Mouse (Mus musculus): ENCODE measurements around the gene Klf11.
"Not testable (repeated sequence)": the region's sequence is repeated elsewhere in the genome, so short reads cannot be mapped to it uniquely, and the experiment has no call there.

Klf11 gene

GRCm38 (mm10) chr12:24654065-24654862 lies 3.2 kb downstream of the Klf11 start:
- no peak for DNase-seq

- peak in 1 of 2 experiments; percentile 54 for DNase-seq
Observed at GRCm38 (mm10) chr12:24656436-24656835, 5.4 kb downstream of the Klf11 start.

- peak in 1 of 2 experiments; percentile 40 for DNase-seq
Observed at GRCm38 (mm10) chr12:24658998-24659397, 7.9 kb downstream of the Klf11 start.

- no peak for DNase-seq
Observed at GRCm38 (mm10) chr12:24659923-24660322, 8.8 kb downstream of the Klf11 start.

- peak in 1 of 2 experiments; percentile 52 for DNase-seq
Observed at GRCm38 (mm10) chr12:24661100-24661499, 10.0 kb downstream of the Klf11 start.

- no peak for DNase-seq
Observed at GRCm38 (mm10) chr12:24662131-24662530, 11.1 kb downstream of the Klf11 start.

GRCm38 (mm10) chr12:24680096-24680491 lies 29.0 kb downstream of the Klf11 start:
- DNase-seq, result peak; percentile 43 to 59

- peak; percentile 65 to 72 for DNase-seq
Observed at GRCm38 (mm10) chr12:24680492-24681285, 29.6 kb downstream of the Klf11 start.

GRCm38 (mm10) chr12:24681286-24682023 lies 30.4 kb downstream of the Klf11 start, which contains the start of gene Cys1:
Gene Cys1 (minus strand): TSS chr12:24681813.
- peak; percentile 66 to 77 for DNase-seq

- DNase-seq, result peak in 1 of 2 experiments; percentile 50
Observed at GRCm38 (mm10) chr12:24682563-24682962, 31.5 kb downstream of the Klf11 start.

GRCm38 (mm10) chr12:24683461-24683860 lies 32.4 kb downstream of the Klf11 start:
- DNase-seq, result peak in 1 of 2 experiments; percentile 49

- peak; percentile 38 to 65 for DNase-seq
Observed at GRCm38 (mm10) chr12:24686038-24686695, 35.1 kb downstream of the Klf11 start.

- DNase-seq, result peak in 1 of 2 experiments; percentile 42
Observed at GRCm38 (mm10) chr12:24686696-24687346, 35.7 kb downstream of the Klf11 start.

- peak in 1 of 2 experiments; percentile 56 for DNase-seq
Observed at GRCm38 (mm10) chr12:24690351-24690750, 39.3 kb downstream of the Klf11 start.

- DNase-seq, result peak; percentile 92 to 94
Observed at GRCm38 (mm10) chr12:24696500-24697483, 45.7 kb downstream of the Klf11 start.

GRCm38 (mm10) chr12:24697484-24698204 lies 46.6 kb downstream of the Klf11 start:
- DNase-seq, result peak in 1 of 2 experiments; percentile 36

- DNase-seq, result no peak
Observed at GRCm38 (mm10) chr12:24698514-24698913, 47.4 kb downstream of the Klf11 start.

- no peak for DNase-seq
Observed at GRCm38 (mm10) chr12:24699578-24699977, 48.5 kb downstream of the Klf11 start.

- not testable (repeated sequence) for DNase-seq
Observed at GRCm38 (mm10) chr12:24701621-24702020, 50.5 kb downstream of the Klf11 start.

- DNase-seq, result no peak
Observed at GRCm38 (mm10) chr12:24703013-24703412, 51.9 kb downstream of the Klf11 start.

Data from kidney, postnatal 4 days (tissue).